Mouse (Mus musculus) lung, adult 2 months (tissue): Measurements from ENCODE around the gene Gm8897. TPM values are rescaled to one million over a fixed set of nuclear protein-coding genes. Genes with fewer than 3 reads are reported as not detected.
"Not testable (repeated sequence)": the region's sequence is repeated elsewhere in the genome, so short reads cannot be mapped to it uniquely, and the experiment has no call there.

Experiments
- DNase-seq: peaks from one replicate; pipeline ENCODE4 v3.0.0; 2022
- H3K4me1 ChIP-seq: fragments of 200-500 bp; 2 replicates; pipeline ENCODE4 v1.6.1; 2011; ENCODE audit warnings: low read length; ENCODE audit not compliant: control insufficient read depth, insufficient read depth
- H3K4me3 ChIP-seq: fragments of 200-500 bp; replicated peaks from 2 replicates; pipeline ENCODE3; 2011; ENCODE audit warnings: low read depth, mild to moderate bottlenecking, control low read depth, low read length; ENCODE audit errors: extremely low read depth
- WGBS: fragments of 180-500 bp; shearing (Covaris S2); methylation state at CpG from one replicate; pipeline ENCODE4 v1.1.7; 2018; 5-methylcytosine and 5-hydroxymethylcytosine counted together
- polyA plus RNA-seq: library from polyadenylated mRNA; depleted of rRNA; stranded (reverse); fragments of >200 nt; gene quantifications from 2 replicates; pipeline ENCODE4 v1.2.3, GENCODE M21; 2012; rRNA removed

Gene Gm8897
- polyA plus RNA-seq: not detected in 2 replicates

DNA sequence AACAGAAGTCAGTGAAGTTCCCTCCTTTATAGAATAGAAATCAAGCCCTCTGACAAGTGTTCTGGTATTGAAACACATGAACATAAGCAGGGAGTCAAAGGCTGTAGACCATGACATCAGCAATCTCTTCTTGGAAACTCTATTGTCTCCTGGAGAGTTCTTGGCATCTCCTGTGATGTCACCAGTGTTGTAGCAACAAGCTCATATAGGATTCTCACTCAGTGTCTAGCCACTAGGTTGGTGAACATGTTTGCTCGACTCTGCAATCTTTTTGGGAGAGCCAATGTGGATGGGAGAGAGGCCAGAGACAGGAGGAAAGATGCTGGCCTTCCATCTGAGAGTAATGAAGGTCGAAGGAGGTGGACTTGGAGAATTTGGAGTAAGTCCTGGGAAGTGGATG is at the start of gene Gm8897:
Gm8897 (plus strand) TSS at position 301 of the 400 bp plus-strand sequence.
- not testable (repeated sequence) for H3K4me3 ChIP-seq, DNase-seq, H3K4me1 ChIP-seq
- WGBS: 51% methylated on average over 2 of the region's 2 CpGs

DNA sequence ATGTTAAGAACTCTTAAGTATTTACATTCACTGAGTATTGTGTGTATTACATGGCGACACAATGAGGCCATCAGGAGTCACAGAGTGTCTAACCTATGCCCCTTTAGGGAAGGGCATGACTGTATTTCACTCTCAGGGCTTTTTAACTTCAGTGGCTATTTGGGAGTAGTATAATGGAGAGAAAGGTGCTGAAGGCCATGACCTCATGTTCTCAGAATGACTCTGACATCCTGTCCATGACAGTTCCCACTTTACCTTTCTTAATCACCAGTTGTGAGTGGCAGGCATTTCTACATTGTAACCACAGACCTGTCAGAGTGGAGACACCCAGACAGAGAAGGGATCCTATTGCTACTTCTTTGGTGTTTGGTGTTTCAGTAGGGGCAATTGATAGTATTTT is 473 bp downstream of the Gm8897 start:
- H3K4me1 ChIP-seq, DNase-seq, H3K4me3 ChIP-seq: not testable (repeated sequence)
- WGBS: 63% methylated on average over 1 of the region's 1 CpGs

Other genes starting within 250 kb of the Gm8897 start
- not detected in 2 replicates for gene Gm5861, start 233.3 kb upstream of the Gm8897 start, polyA plus RNA-seq
- gene Gm8890, start 160.4 kb upstream of the Gm8897 start, polyA plus RNA-seq: not detected in 2 replicates
- not detected in 2 replicates for gene Speer1, start 74.9 kb upstream of the Gm8897 start, polyA plus RNA-seq
- gene Gm8906, start 86.3 kb downstream of the Gm8897 start, polyA plus RNA-seq: not detected in 2 replicates
- gene Gm6460, start 178.5 kb downstream of the Gm8897 start, polyA plus RNA-seq: not detected in 2 replicates